Mouse (Mus musculus): ENCODE measurements at regions not wholly inside any gene's neighbourhood (a gene's known extent, or its start where the extent isn't known, plus 50 kb on each side); places are given as distances from the start of the nearest gene placed in this dataset.

DNA sequence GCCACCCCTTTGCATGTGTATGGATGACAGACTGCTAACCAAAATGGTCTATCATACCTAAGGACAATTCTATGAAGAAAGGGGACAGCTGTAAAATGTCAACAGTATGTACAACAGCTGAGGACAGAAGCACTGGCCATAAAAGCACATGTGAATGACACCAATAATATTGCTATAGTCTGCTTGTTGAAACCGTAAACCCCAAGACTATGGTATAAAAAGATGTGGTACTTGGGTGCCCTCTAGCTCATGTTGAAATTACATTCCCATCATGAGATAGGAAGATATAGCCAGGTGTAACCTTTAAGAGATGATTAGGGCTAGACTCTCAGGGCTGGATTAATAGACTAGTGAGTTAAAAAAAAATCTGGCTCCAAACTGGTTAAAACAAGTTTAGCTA is 361.6 kb upstream of the Sptlc3 start:
- Histone ChIP-seq H3K36me3 (ENCODE audit: control insufficient read depth in 1 of 2, insufficient read depth in 2 of 2, low read length in 2 of 2) (no peaks in the 10 kb centered on the region), H3K9ac (ENCODE audit: control insufficient read depth, low read depth, low read length, poor library complexity, severe bottlenecking) (no peak overlapping the region), H3K4me3 (ENCODE audit: control insufficient read depth in 1 of 2, insufficient read depth in 1 of 2, low read depth in 2 of 2, low read length in 2 of 2) (no peak overlapping the region), H3K27ac (ENCODE audit: control insufficient read depth, low read depth, low read length) (no peak overlapping the region), H3K27me3 (ENCODE audit: control insufficient read depth in 1 of 2, insufficient read depth in 2 of 2, low read length in 2 of 2) (no peaks in the 10 kb centered on the region), H3K79me2 (ENCODE audit: control insufficient read depth, insufficient read depth, low read length, poor library complexity) (no peaks in the 10 kb centered on the region), H3K4me1 (ENCODE audit: control insufficient read depth in 1 of 2, insufficient read depth in 2 of 2, low read length in 2 of 2) (no peaks in the 10 kb centered on the region), H3K9me3 (replicated peaks; ENCODE audit: insufficient read depth, low read length) (no peaks in the 10 kb centered on the region)
- no peak for DNase-seq (ENCODE audit: low read depth, low spot score)
- TF ChIP-seq POLR2A (IDR thresholded peaks at IDR 0.05; ENCODE audit: control insufficient read depth in 1 of 2, insufficient read depth in 1 of 2, low read depth in 1 of 2, low read length in 2 of 2, poor library complexity in 1 of 2) (no peak), MYB (IDR thresholded peaks at IDR 0.05; ENCODE audit: low read depth, low read length) (no peak), ZKSCAN1 (IDR thresholded peaks at IDR 0.05; ENCODE audit: low read depth, low read length) (no peak), BHLHE40 (IDR thresholded peaks at IDR 0.05; ENCODE audit: borderline replicate concordance, low read depth, low read length) (no peak), RAD21 (IDR thresholded peaks at IDR 0.05; ENCODE audit: low read depth, low read length) (no peak), ETS1 (IDR thresholded peaks at IDR 0.05; ENCODE audit: low read depth, low read length) (no peak), E2F4 (IDR thresholded peaks at IDR 0.05; ENCODE audit: borderline replicate concordance, low read depth, low read length) (no peak), UBTF (IDR thresholded peaks at IDR 0.05; ENCODE audit: borderline replicate concordance, insufficient read depth, low read depth, low read length) (no peak), USF1 (IDR thresholded peaks at IDR 0.05; ENCODE audit: low read depth, low read length) (no peak), CHD1 (IDR thresholded peaks at IDR 0.05; ENCODE audit: low read depth, low read length) (no peak), SIN3A (IDR thresholded peaks at IDR 0.05; ENCODE audit: low read length) (no peak), HCFC1 (IDR thresholded peaks at IDR 0.05; ENCODE audit: low read depth, low read length) (no peak), ZMIZ1 (IDR thresholded peaks at IDR 0.05; ENCODE audit: low read depth, low read length) (no peak), RCOR1 (IDR thresholded peaks at IDR 0.05; ENCODE audit: low read depth, low read length) (no peak), MAZ (IDR thresholded peaks at IDR 0.05; ENCODE audit: low read depth, low read length) (no peak), MAX (IDR thresholded peaks at IDR 0.05; ENCODE audit: low read length) (no peak)

DNA sequence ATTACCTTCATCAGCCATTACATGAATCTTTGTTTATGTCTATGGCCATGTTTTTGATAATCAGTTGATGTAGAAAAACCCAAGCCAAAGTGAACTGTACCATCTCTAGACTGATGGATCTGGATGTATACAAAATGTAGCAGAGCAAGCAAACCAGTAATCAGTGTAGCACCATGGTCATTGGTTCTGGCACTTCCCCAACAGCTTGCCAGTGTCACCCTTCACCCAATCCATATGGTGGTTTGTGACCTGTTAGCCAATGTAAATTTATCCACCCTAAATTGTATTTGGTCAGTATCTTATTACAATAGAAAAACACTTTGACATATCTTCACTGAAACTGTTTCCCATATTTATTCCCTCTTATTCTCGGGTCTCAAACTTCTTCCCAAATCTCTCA is 346.7 kb upstream of the Sptlc3 start:
- Histone ChIP-seq H3K9ac (ENCODE audit: control insufficient read depth, low read depth, low read length, poor library complexity, severe bottlenecking) (no peak overlapping the region), H3K9me3 (replicated peaks; ENCODE audit: insufficient read depth, low read length) (no peaks in the 10 kb centered on the region), H3K27ac (ENCODE audit: control insufficient read depth, low read depth, low read length) (no peak overlapping the region), H3K4me3 (ENCODE audit: control insufficient read depth in 1 of 2, insufficient read depth in 1 of 2, low read depth in 2 of 2, low read length in 2 of 2) (no peak overlapping the region), H3K4me1 (ENCODE audit: control insufficient read depth in 1 of 2, insufficient read depth in 2 of 2, low read length in 2 of 2) (no peaks in the 10 kb centered on the region), H3K36me3 (ENCODE audit: control insufficient read depth in 1 of 2, insufficient read depth in 2 of 2, low read length in 2 of 2) (no peaks in the 10 kb centered on the region), H3K27me3 (ENCODE audit: control insufficient read depth in 1 of 2, insufficient read depth in 2 of 2, low read length in 2 of 2) (no peaks in the 10 kb centered on the region), H3K79me2 (ENCODE audit: control insufficient read depth, insufficient read depth, low read length, poor library complexity) (no peaks in the 10 kb centered on the region)
- no peak for DNase-seq (ENCODE audit: low read depth, low spot score)
- TF ChIP-seq TAL1 (IDR thresholded peaks at IDR 0.05; ENCODE audit: low read length): no peak
- TF ChIP-seq POLR2AphosphoS5 (IDR thresholded peaks at IDR 0.05; ENCODE audit: borderline replicate concordance, low read depth, low read length): no peak
- TF ChIP-seq SIN3A (IDR thresholded peaks at IDR 0.05; ENCODE audit: low read length): no peak
- no peak for TF ChIP-seq USF1 (IDR thresholded peaks at IDR 0.05; ENCODE audit: low read depth, low read length)
- TF ChIP-seq E2F4 (IDR thresholded peaks at IDR 0.05; ENCODE audit: borderline replicate concordance, low read depth, low read length): no peak
- TF ChIP-seq CHD2 (IDR thresholded peaks at IDR 0.05; ENCODE audit: low read length): no peak
- TF ChIP-seq KAT2A (conservative IDR thresholded peaks at IDR 0.05; ENCODE audit: low read depth, low read length): no peak
- no peak for TF ChIP-seq TCF12 (IDR thresholded peaks at IDR 0.05; ENCODE audit: low read depth, low read length)
- no peak for TF ChIP-seq TBP (IDR thresholded peaks at IDR 0.05; ENCODE audit: low read depth, low read length)
- no peak for TF ChIP-seq SMC3 (IDR thresholded peaks at IDR 0.05; ENCODE audit: low read depth, low read length)
- TF ChIP-seq RCOR1 (IDR thresholded peaks at IDR 0.05; ENCODE audit: low read depth, low read length): no peak
- no peak for TF ChIP-seq GATA1 (IDR thresholded peaks at IDR 0.05; ENCODE audit: low read depth, low read length)
- no peak for TF ChIP-seq ZKSCAN1 (IDR thresholded peaks at IDR 0.05; ENCODE audit: low read depth, low read length)
- TF ChIP-seq MEF2A (IDR thresholded peaks at IDR 0.05; ENCODE audit: extremely low read depth, insufficient replicate concordance, low read depth, low read length, poor library complexity, severe bottlenecking): no peak
